Mouse (Mus musculus) cerebellum, adult 2 months (tissue): ENCODE measurements around the gene Rspry1.

ENCODE experiments used
- CTCF ChIP-seq: fragments of 200-500 bp; IDR thresholded peaks from 2 replicates; pipeline ENCODE4 v1.5.1; 2011; ENCODE audit warnings: low read depth, mild to moderate bottlenecking, control low read depth, low read length, moderate library complexity, borderline replicate concordance; ENCODE audit not compliant: insufficient read depth
- POLR2A ChIP-seq: fragments of 200-500 bp; IDR thresholded peaks from 2 replicates; pipeline ENCODE4 v1.6.1; 2011; ENCODE audit warnings: low read length, control low read depth, borderline replicate concordance; ENCODE audit not compliant: insufficient read depth

GRCm38 (mm10) chr8:94569419-94569818, 32.3 kb upstream of the Rspry1 start:
- TF ChIP-seq POLR2A (no peak), CTCF (no peak)
